Mouse (Mus musculus): ENCODE measurements around the gene Iqck.

DNA sequence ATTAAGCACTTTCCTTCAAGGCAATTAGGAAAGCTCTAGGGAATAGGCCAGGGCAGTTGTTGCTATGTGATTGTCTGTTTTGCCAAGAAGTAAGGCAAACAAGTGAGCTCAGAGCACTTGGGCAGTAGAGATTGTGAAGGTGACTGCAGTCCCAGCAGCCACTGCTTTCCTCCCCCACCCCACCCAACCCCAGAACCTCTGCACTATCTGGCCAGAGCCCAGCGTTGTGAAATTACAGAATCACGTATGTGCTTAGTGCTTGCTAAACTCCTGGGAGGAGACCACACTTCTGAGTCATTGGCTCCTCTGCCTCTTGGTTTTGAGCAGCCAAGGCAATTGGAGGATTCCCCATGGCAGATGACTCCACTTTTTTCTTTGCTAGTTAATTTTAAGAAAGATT is 79.8 kb downstream of the Iqck start:
- no peak for TF ChIP-seq ZNF384 (IDR thresholded peaks at IDR 0.05; ENCODE audit: low read depth, low read length)
- no peak for TF ChIP-seq CHD2 (IDR thresholded peaks at IDR 0.05; ENCODE audit: low read depth, low read length)
- no peak for TF ChIP-seq MAFK (IDR thresholded peaks at IDR 0.05; ENCODE audit: insufficient read depth, low read depth, low read length)
- no peak for TF ChIP-seq ZC3H11A (IDR thresholded peaks at IDR 0.05; ENCODE audit: borderline replicate concordance, low read depth, low read length)

Data from ES-E14 (cell line).